ENCODE assay signal across 15 mouse cellular contexts in the genomic region with DNA sequence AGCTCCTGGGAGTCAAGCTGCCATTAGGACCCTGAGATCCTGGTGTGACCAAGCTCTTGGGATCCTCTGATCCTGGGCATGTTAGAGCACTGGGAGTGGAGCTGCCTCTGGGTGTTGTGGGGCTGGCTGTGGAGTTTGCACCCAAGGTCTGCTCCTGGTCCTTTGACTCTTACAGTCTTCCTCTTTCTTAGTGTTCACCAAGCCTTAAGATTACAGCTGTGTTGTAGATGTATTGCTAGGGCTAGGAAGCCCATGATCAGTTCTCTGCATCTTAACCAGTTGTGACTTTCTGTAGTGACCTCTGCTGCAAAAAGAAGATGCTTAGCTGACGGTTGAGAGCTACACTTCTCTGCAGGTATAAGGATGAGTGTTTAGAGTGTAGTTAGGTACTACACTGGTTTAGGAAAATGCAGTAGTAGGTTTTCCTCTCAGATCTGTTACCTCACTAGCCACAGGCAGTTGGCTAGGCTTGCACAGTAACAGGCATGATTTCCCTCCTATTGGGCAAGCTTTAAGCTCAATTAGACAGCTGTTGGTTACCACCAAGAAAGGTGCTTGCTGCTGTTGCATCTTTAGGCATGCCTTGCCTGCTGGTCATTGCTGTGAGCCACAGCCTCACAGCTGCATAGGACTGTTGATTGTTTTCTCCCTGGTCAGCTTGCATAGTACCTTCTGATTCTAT.
"Had no signal": no experiment of that assay in that cellular context is flagged by ENCODE, and none has a peak within 500 bp of the region (broad histone marks: within the 10 kb centered on the region; RNA-seq: fewer than 3 reads in every experiment).

No protein-coding gene starts in this region.

- H3K4me3 ChIP-seq: limb, embryonic 12.5 days; limb, embryonic 15.5 days had no signal

- H3K4me2 ChIP-seq: limb, embryonic 12.5 days; limb, embryonic 15.5 days; liver, embryonic 11.5 days; lung, embryonic 14.5 days; midbrain, embryonic 11.5 days had no signal

- DNase-seq: kidney, postnatal 25 days; left cerebral cortex, postnatal 4 days; liver, postnatal 0 days; lung, embryonic 14.5 days; midbrain, embryonic 14.5 days; thymus, adult 18-20 months; thymus, postnatal 36 days had no signal

- ATAC-seq: liver, postnatal 0 days; lung, postnatal 0 days had no signal

- H3K27ac ChIP-seq: kidney, postnatal 0 days; limb, embryonic 12.5 days; limb, embryonic 15.5 days; liver, embryonic 14.5 days; macrophage had no signal

- H3K9me3 ChIP-seq: limb, embryonic 12.5 days; limb, embryonic 15.5 days had no signal

- H3K36me3 ChIP-seq: limb, embryonic 12.5 days; limb, embryonic 15.5 days had no signal

- H3K27me3 ChIP-seq: limb, embryonic 12.5 days; limb, embryonic 15.5 days had no signal

- H3K9ac ChIP-seq: limb, embryonic 12.5 days; limb, embryonic 15.5 days; liver, embryonic 14.5 days; liver, postnatal 0 days; lung, embryonic 14.5 days had no signal

- H3K4me1 ChIP-seq: limb, embryonic 12.5 days; limb, embryonic 15.5 days had no signal
